Mouse (Mus musculus) frontal cortex, adult 2 months (tissue): ENCODE data around the gene Nkx3-2. TPM values are rescaled to one million over a fixed set of nuclear protein-coding genes. Genes with fewer than 3 reads are reported as not detected.

Experiments used
- DNase-seq, 2 experiments: peaks; one replicate each; pipeline ENCODE4 v3.0.0; 2022; ENCODE audit warnings: low spot score in 1 of 2; ENCODE audit errors: extremely low spot score in 1 of 2
- polyA plus RNA-seq: library from polyadenylated mRNA; depleted of rRNA; stranded (reverse); fragments of >200 nt; gene quantifications from 2 replicates; pipeline ENCODE4 v1.2.3, GENCODE M21; 2012

Nkx3-2 gene
- polyA plus RNA-seq, 1 experiment: not detected

DNA sequence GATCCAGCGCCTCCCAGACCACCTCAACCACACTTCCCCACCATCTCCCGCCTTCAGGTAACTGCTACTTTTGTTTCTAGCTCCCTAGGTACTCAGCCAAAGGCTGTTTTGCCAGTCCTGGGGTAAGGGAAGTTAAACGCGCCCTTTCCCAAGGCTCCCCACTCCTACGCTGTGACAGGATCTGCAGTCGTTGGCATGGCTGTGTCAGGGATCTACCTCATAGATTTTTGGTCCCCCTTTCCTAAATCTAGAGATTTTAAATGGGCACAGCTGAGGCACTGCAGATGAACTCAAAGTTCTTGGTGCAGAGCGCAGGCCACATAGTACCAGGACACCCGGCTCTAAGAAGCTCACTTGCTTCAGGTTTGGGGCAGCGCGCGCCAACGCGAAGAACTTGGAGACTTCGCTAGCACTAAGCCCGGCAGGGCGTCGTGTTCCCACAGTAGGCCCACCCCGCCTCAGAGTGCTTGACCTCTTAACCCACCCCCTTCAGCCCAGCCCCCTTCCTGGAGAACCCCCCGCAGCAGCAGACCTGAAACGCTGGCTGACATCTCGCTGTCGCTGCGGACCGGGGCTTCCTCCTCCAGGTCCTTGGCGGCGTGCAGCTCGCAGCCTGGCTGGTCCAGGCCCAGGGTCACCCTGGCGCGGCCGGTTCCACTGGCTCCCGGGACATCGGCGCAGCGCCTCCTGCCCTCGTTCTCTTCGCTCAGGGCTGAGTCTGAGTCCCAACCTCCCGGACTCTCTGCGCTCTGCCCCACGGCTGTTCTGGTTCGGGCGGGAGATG lies 1.2 kb downstream of the Nkx3-2 start:
- no peak for DNase-seq

DNA sequence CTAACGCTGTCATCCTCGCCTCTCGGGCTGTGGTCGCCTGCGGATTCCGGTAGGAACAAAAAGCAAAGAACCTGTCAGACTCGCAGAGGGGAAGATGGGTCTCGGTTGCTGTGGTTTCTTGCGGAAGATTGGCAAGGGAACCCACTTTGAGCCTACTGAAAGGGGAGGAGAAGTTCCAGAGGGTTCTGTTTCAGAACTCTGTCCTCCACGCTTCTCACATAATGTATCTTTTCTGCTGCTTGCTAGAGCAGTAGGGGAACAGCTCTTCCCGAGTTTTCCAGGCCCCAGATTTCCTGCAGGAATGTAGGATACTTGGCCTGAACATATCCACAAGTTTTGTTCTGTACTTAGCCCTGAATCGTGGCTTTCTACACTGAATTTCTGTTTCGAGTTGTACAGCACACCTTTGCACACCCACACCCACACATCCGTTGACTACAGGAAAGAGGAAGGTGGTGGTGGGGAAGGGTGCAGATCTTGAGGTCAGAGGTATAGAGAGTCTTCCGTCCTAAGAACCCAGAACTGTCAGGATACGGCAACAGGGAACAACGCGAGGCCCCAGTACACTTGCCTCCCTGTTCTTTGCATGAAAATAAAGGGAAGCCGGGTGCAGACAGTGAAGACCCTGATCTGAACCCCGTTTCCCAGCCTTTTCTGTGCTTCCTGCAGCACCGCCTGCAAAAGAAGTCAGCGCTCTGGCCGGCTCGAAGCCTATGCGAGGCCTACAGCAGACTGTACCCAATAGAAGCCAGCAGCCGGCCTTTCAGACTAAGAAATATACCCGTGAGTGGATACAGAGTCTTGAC lies 2.0 kb downstream of the Nkx3-2 start:
- no peak for DNase-seq

DNA sequence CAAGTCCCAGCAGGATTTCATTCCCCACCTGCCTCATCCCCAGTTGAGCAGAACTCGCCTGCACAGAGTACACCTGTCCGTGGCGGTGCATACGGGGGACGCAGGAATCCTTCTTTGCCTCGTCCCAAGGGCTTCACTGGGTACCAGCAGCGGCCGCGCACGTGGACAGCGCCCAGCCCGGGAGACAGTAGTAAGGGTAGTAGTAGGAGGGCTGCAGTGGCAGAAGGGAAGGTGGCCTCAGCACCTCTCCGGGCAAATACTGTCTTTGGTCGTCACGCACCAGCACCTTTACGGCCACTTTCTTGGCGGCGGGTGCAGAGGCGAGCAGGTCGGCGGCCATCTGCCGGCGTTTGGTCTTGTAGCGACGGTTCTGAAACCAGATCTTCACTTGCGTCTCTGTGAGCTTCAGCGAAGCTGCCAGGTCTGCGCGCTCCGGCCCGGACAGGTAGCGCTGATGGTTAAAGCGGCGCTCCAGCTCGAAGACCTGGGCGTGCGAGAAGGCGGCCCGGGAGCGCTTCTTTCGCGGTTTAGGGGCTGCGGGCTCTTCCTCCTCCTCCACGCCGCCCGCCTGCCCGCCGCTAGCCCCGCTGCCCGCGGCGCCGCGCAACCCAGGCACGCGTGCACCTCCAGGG lies 2.7 kb downstream of the Nkx3-2 start:
- no peak for DNase-seq

DNA sequence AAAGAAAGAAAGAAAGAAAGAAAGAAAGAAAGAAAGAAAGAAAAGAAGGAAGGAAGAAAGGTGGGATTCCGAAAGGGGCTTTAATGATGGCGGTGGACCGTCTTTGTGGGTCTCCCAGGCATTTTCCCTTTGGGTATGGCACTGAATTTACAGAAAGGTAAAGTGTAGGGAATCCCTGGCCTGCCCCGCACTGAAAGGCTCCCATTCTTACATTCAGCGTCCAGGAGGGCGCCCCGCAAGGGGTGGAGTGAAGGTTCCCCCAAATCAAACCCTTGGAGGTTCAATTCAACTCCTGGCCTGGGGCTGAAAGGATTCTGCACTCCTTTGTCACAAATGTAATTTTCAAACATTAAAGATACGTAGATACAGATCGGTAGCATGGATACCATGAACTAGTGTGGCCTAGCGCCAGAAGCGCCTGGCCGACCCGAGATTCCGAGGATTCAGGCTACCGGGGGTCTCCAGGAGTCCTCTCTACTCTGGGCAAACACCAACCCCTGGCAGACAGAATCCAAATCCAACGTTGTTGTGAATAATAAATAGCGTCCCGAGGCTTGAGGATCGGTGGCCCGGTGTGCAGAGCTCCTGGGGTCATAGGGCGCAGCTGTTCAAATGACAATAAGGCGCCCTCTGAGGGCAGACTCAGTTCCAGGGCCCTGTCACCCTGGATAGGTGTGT lies 3.3 kb downstream of the Nkx3-2 start:
- DNase-seq: no peak

DNA sequence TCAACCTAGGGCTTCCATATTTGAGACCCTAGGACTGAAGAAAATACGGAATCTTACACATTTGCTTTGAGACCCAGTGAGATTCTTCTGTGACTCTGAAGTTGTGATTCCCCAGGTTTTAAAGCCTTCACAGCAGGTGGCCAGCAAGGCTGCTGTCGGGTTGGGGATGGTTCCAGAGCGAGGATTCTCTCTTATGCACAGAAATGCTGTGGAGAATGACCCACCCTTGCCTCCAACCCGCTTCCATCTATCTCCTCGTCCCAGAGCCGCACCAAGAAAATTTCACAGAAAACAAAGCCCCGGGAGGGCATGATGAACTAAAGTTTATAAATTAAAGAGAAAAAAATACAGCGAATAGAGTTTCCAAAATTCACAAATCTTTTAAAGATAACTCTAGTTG lies 4.2 kb downstream of the Nkx3-2 start:
- DNase-seq: no peak

DNA sequence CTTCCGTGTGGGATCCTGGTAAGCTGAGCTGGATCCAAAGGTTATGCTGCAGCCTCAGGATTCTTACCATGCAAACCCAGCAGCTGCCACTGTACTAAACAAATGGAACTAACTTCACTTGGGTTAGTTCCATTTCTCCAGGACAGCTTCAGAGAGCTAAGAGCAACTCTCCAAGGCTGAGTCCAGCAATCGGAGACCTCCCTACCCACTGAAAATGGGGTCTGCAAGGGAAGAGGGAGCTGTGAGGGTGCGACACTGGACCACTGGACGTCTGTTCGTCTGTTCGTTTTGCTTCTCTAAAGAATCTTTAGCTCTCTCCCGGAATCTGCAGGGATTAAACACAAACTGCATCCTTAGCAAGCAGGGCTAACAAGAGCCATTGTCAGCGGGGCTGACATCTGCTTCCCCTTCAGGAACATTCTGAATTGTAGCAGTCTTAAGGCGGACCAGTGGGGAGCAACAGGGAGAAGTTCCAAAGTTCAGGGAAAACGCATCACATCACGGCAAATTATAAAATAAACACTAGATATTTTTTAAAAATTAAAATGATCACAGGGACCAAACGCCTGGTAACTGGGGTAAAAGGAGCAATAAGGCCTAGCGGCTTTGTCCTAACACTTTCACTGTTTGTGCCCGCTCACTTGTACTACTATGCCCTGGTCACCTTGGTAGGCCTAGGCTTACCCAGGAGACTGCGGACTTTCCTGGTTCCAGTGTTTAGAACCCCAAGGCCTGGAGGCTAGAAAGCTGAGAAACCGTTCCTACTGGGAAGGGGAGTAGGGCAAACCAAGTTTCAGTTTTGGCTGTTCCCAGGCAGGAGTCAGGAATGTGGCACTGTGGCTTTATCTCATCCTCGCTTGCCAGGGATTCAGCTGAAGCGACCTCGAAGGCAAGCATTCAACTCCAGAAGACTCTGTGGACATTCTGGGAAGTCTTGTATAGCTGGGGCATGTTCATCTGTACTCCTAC lies 5.3 kb downstream of the Nkx3-2 start:
- DNase-seq: no peak

DNA sequence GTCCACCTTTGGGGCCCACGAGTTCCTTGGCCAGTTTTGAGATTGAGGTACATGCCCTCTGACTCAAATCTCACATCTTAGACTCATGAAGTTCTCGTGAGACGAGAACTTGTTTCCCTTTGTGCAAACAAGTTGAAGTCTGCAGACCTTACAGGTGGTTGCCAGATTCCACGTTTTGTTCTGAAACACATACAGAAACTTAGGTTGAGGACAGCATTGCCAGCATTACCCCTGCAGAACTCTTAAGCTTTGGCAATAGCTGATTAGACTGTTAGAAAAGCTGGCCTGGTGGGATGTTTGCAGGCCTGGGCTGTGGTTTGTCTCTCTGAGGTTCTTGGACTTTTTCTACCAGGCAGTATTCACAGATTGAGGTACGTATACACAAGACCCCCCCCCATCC lies 7.0 kb downstream of the Nkx3-2 start:
- no peak for DNase-seq

DNA sequence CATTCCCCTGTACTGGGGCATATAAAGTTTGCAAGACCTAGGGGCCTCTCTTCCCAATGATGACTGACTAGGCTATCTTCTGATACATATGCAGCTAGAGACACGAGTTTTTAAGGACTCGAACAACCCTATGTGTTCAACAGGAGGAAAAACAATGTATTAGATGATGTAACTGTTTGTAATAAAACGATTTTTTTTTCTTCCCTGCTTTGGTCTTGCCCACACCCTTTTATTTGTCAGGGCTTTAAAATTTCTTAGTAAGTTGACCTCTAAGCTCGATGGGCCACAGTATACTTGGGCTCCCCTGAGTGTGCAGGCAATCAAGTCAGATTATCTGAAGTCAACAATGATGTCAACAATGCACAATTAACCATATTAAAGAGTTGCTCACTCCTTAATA lies 7.9 kb downstream of the Nkx3-2 start:
- DNase-seq: no peak

DNA sequence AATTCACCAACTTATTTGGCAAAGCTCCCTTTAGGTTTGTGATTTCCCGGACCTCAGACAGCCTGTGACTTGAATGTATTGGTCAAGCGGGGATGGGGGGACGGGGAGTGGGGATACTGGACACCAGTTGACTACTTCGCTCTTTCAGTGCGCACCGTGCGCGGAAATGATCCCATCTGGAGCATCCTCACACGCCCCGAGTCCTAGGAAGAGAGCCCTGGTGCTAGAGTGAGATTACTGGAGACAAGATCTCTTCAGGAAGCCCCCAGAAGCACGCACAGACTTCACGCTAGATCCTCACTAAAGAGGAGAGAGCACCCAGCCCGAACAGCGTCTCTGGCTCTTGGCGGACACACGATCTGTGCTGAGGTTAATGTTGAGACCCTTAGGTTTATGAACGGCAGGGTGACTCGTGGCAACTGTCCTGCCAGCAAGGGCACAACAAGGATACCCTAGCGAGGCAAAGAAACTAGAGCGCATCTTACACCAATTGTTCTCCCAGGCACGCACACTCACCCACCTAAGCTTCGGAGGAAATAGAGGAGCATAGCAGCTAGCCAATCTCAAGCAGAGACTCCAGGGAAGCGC lies 8.8 kb downstream of the Nkx3-2 start:
- no peak for DNase-seq

DNA sequence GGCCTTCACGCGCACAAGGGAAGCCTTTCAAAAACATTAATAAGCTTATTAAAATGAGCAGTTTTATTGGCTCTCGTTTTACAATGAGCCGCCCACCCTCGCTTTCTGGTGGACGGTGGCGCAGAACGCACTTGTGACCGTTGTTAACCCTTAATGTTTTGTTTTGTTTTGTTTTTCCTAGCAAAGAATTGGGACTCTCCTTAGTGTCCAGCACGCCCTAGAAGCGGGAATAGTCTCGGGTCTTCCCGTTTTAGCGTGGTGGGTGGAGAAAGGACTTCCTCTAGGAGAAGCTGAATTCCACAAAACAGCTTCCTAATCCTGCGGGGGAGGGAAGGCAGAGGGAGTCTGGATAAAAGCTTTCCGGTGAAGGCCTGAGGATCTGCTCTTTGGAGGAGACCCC lies 9.5 kb downstream of the Nkx3-2 start:
- DNase-seq: no peak

DNA sequence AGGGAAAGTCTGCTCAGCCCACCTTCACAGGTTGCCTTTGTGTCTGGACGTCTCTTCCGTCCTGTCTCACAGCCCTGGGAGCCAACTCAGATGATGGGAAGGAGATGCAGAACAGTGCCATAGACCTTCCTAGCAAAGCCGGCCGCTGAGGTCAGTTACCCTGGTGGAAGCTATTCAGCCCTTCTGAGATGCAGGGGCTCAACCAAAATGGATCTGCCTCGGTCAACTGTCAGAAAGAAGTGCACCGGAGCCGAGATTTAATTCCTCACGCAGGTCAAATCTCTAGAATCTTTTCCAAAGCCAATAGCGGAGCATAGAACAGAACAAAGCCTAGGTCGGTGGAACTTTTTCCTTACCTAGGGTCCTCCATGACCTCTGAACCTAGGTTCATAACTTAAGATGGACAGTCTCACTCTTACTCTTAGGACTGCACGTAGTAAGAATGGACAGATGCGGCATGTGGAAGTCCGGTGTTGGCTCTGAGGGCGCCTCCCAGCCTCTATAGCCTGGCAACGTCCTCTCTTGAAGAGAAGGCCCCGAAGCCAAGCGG lies 10.0 kb downstream of the Nkx3-2 start:
- DNase-seq: no peak

DNA sequence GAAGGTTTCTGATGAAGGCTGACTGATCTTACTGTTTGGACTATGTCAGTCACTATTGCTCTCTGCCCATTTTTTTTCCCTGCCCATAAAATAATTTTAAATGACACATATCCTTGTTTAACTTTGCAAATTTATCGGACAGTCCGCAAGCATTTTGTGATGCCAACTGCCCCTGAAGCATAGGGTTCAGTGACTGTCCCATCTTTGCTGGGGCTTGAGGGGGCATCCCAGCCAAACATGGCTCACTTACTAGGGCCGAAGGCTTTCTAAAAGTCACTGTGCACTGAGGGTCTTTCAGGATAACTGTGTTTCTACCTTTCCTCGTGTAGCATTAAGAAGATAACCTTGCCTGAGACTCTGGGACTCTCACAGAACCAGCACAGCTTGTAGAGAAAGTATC lies 11.6 kb downstream of the Nkx3-2 start:
- DNase-seq: no peak

DNA sequence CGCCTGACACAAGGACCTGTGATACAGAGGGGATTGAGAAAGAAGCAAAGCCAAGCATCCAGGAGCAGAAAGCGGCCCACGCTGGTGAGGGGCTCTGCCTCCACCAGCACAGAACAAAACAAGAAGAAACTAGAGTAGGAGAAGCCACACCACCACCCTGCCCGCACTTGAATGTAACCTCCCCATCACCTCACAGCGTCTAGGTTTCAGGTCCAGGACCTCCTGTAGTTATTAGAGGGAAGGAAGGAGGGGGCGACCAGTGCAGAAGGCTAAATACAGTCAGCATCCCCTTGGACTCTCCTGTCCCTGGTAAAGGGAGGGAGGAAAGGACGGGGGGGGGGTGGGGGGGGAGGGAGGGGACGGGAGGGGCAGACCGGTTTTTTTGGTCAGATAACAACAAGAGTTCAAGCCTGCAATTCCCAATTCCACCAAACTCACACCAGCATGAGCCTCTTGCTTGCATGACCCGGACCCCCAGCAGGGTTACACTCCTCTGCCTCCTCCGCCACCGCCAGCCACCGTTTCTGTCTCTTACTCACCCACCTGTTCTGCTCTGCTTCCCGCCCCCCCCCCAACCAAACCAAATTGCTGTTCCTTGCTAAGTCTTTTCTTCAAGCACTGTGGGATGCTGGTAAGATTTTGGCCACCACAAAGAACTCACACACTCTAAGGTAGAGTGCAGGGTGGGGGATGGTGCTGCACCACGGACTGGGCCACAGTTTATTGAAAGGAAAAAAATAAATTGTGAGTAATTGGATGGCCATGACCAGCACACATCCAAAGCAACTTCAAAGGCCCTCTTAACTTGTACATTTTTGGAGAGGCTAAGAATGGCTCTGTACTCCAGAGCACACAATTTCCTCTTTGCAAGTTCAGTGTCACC lies 19.2 kb downstream of the Nkx3-2 start:
- no peak for DNase-seq

DNA sequence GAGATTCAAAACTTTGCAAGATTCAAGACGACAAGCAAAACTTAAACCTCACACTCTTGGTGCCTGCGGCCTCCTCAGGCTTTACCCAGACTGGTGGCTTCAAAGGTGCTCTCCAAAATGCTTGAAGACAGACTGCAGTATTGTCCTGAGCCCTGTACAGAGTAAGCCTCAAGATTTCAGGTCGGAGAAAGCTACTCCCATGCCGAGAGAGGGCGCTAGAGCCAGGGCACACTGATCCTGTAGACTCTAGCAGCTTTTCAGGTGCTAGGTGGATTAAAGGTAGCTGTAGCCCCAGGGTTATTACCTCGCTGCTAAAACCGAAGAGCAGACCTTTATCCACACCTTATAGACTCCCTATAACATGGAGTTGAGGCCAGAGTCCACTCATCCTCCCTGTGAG lies 20.1 kb downstream of the Nkx3-2 start:
- DNase-seq: no peak

DNA sequence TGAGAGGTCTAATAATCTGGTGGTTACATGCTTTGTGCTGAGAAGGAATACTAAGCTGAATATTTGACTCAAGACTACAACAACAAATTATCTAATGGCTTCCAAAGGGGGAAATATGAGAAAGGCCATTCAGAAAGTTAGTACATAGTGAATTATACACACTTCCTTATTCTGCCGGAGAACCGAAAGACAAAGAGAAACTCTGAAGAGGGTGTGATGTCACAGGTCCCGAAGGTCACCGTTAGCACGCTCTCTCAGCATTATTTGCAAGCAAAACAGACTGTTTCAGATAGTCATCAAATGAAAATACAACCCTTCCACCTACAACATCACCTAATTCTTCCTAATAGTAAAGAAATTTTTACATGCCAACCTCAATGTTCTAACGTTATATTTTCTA lies 25.5 kb downstream of the Nkx3-2 start:
- DNase-seq: no peak

DNA sequence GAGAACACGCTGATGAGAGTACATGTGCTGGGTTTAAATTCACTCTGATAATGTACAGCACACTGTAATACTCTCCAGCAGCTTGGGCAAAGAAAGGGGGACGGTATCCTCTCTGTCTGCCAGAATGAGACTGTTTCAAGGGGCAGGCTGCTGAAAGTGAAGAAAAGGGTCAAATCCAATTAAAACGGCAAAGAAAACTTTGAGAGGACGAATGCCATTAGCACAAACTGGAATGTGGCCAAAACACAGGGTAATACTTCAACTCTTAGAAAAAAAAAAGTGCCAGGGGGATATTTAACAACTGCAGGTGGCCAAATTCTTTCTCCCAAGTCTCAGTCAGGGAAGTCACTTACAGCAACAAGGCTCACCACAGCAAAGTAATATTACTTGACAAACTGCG lies 27.3 kb downstream of the Nkx3-2 start:
- DNase-seq: no peak

DNA sequence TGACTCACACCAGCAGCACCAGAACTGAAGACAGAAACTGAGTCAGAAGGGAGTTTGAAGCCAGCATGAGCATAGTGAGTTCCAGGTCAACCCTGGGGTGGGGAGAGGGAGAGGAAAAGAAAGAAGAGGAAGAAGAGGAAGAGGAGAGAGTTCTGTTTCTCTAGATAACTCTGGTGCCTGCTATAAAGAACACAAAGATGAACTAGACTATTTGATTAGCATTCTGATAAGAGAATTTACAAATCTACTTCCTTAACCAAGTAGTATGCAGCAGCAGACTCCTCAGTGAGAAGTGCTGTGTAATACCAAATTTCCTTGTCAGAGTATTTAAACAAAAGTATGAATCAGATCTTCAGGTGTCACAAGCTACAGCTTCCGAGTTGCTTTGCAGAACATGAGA lies 37.3 kb downstream of the Nkx3-2 start:
- no peak for DNase-seq

DNA sequence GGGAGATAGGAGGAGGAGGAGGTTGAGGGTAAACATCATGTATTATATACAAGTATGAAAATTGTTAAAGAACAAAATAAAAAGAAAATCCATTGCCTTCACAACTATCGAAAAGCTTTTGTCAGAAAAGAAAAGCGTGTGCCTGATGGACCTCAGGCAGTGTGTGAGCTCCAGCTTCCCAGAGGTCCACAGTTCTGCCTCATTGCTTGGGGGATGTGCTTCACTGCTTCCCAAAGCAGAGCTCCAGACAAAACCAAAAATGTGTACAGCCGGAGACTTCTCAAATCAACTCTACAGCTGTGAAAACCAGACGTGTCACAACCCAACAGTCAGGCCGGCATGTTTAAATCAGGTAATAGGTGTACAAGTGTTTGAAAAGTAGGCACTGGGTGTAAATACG lies 38.7 kb downstream of the Nkx3-2 start:
- no peak for DNase-seq
